Mouse (Mus musculus) kidney, embryonic 14.5 days (tissue): ENCODE measurements at regions not wholly inside any gene's neighbourhood (a gene's known extent, or its start where the extent isn't known, plus 50 kb on each side); places are given as distances from the start of the nearest gene placed in this dataset.

Source experiments
- ATAC-seq: fragments of 200-750 bp; cut with Nextera tagmentation; 2 replicates; pipeline ENCODE4 v1.8.0; 2017; ENCODE audit warnings: moderate number of reproducible peaks, mild to moderate bottlenecking, moderate TSS enrichment, moderate library complexity; ENCODE audit not compliant: low FRiP score, low TSS enrichment
- H3K27ac ChIP-seq: fragments of 300-500 bp; sonication (generic); 2 replicates; pipeline ENCODE4 v1.5.1; 2014; ENCODE audit warnings: low read depth, mild to moderate bottlenecking, low read length, moderate library complexity, mixed read lengths
- H3K27me3 ChIP-seq: fragments of 300-500 bp; sonication (generic); 2 replicates; pipeline ENCODE4 v1.6.1; 2014; ENCODE audit warnings: mild to moderate bottlenecking, low read length; ENCODE audit not compliant: control insufficient read depth, insufficient read depth
- H3K36me3 ChIP-seq: fragments of 300-500 bp; sonication (generic); 2 replicates; pipeline ENCODE4 v1.6.1; 2014; ENCODE audit warnings: low read length, mixed read lengths; ENCODE audit not compliant: control insufficient read depth, insufficient read depth
- H3K4me1 ChIP-seq: fragments of 300-500 bp; sonication (generic); 2 replicates; pipeline ENCODE4 v1.6.1; 2014; ENCODE audit warnings: low read length, mixed read lengths; ENCODE audit not compliant: control insufficient read depth, insufficient read depth
- H3K4me2 ChIP-seq: fragments of 300-500 bp; sonication (generic); replicated peaks from 2 replicates; pipeline ENCODE4 v1.6.1; 2014; ENCODE audit warnings: low read depth, mild to moderate bottlenecking, low read length
- H3K4me3 ChIP-seq: fragments of 300-500 bp; sonication (generic); 2 replicates; pipeline ENCODE4 v1.5.1; 2014; ENCODE audit warnings: mild to moderate bottlenecking, low read length
- H3K9ac ChIP-seq: fragments of 300-500 bp; sonication (generic); 2 replicates; pipeline ENCODE4 v1.6.1; 2014; ENCODE audit warnings: low read depth, mild to moderate bottlenecking, low read length, moderate library complexity
- H3K9me3 ChIP-seq: fragments of 300-500 bp; sonication (generic); 2 replicates; pipeline ENCODE4 v1.6.1; 2016; ENCODE audit warnings: low read length; ENCODE audit not compliant: control insufficient read depth
- WGBS: fragments of 180-500 bp; shearing (Covaris S2); extraction: QIAGEN DNeasy Blood & Tissue Kit; methylation state at CpG from one replicate; pipeline ENCODE4 v1.1.7; 2014; 5-methylcytosine and 5-hydroxymethylcytosine counted together

GRCm38 (mm10) chr1:30751138-30751907, 122.4 kb downstream of the Phf3 start:
- no peak for ATAC-seq
- H3K4me1 ChIP-seq: no peaks in the 10 kb centered on the region
- H3K36me3 ChIP-seq: no peaks in the 10 kb centered on the region
- no peaks in the 10 kb centered on the region for H3K27me3 ChIP-seq
- H3K9ac ChIP-seq: no peak overlapping the region
- no peaks in the 10 kb centered on the region for H3K9me3 ChIP-seq
- H3K4me3 ChIP-seq: no peak overlapping the region
- H3K4me2 ChIP-seq: no peak overlapping the region
- no peak overlapping the region for H3K27ac ChIP-seq
- WGBS: 76% methylated on average over 3 of the region's 3 CpGs

GRCm38 (mm10) chr1:30741955-30742354, 131.8 kb downstream of the Phf3 start:
- Histone ChIP-seq H3K4me3 (no peak overlapping the region), H3K9me3 (no peaks in the 10 kb centered on the region), H3K9ac (no peak overlapping the region), H3K4me1 (no peaks in the 10 kb centered on the region), H3K27ac (no peak overlapping the region), H3K36me3 (no peaks in the 10 kb centered on the region), H3K27me3 (no peaks in the 10 kb centered on the region), H3K4me2 (no peak overlapping the region)
- no peak for ATAC-seq

GRCm38 (mm10) chr1:30740831-30741230, 132.9 kb downstream of the Phf3 start:
- 64% methylated on average over 3 of the region's 3 CpGs for WGBS
- ATAC-seq: peak; percentile 52; the same call in 1 of the 2 replicates
- H3K9me3 ChIP-seq: no peaks in the 10 kb centered on the region

GRCm38 (mm10) chr1:30721519-30721918, 152.2 kb downstream of the Phf3 start:
- Histone ChIP-seq H3K4me3 (no peak overlapping the region), H3K9me3 (no peaks in the 10 kb centered on the region), H3K9ac (no peak overlapping the region), H3K27ac (no peak overlapping the region), H3K27me3 (no peaks in the 10 kb centered on the region), H3K4me1 (no peaks in the 10 kb centered on the region), H3K36me3 (no peaks in the 10 kb centered on the region), H3K4me2 (no peak overlapping the region)
- 59% methylated on average over 2 of the region's 2 CpGs for WGBS
- ATAC-seq: no peak

More at GRCm38 (mm10) chr1:30740831-30741230, 132.9 kb downstream of the Phf3 start:
- Histone ChIP-seq H3K4me2 (no peak overlapping the region), H3K27ac (no peak overlapping the region), H3K36me3 (no peaks in the 10 kb centered on the region), H3K4me1 (no peaks in the 10 kb centered on the region), H3K9ac (no peak overlapping the region), H3K27me3 (no peaks in the 10 kb centered on the region), H3K4me3 (no peak overlapping the region)

GRCm38 (mm10) chr1:30720829-30721228, 152.9 kb downstream of the Phf3 start:
- Histone ChIP-seq H3K27me3 (no peaks in the 10 kb centered on the region), H3K4me3 (no peak overlapping the region), H3K9me3 (no peaks in the 10 kb centered on the region), H3K4me2 (no peak overlapping the region), H3K9ac (no peak overlapping the region), H3K4me1 (no peaks in the 10 kb centered on the region), H3K27ac (no peak overlapping the region), H3K36me3 (no peaks in the 10 kb centered on the region)
- 85% methylated on average over 2 of the region's 2 CpGs for WGBS
- no peak for ATAC-seq

- no peak overlapping the region for H3K4me2 ChIP-seq
- no peak overlapping the region for H3K4me3 ChIP-seq
- no peaks in the 10 kb centered on the region for H3K4me1 ChIP-seq
- H3K36me3 ChIP-seq: no peaks in the 10 kb centered on the region
- H3K9me3 ChIP-seq: no peaks in the 10 kb centered on the region
- H3K27me3 ChIP-seq: no peaks in the 10 kb centered on the region
- H3K9ac ChIP-seq: no peak overlapping the region
- H3K27ac ChIP-seq: no peak overlapping the region
- 85% methylated on average over 5 of the region's 5 CpGs for WGBS
- no peak for ATAC-seq
Measured at GRCm38 (mm10) chr1:30718578-30718977, 155.1 kb downstream of the Phf3 start.

- WGBS: 56% methylated on average over 1 of the region's 1 CpGs
- Histone ChIP-seq H3K4me2 (no peak overlapping the region), H3K9me3 (no peaks in the 10 kb centered on the region), H3K4me3 (no peak overlapping the region), H3K4me1 (no peaks in the 10 kb centered on the region), H3K27me3 (no peaks in the 10 kb centered on the region), H3K27ac (no peak overlapping the region), H3K36me3 (no peaks in the 10 kb centered on the region), H3K9ac (no peak overlapping the region)
- ATAC-seq: no peak
Measured at GRCm38 (mm10) chr1:30716346-30716745, 157.4 kb downstream of the Phf3 start.

- Histone ChIP-seq H3K9ac (no peak overlapping the region), H3K4me3 (no peak overlapping the region), H3K27me3 (no peaks in the 10 kb centered on the region), H3K4me2 (no peak overlapping the region), H3K36me3 (no peaks in the 10 kb centered on the region), H3K9me3 (no peaks in the 10 kb centered on the region), H3K4me1 (no peaks in the 10 kb centered on the region), H3K27ac (no peak overlapping the region)
- no peak for ATAC-seq
- WGBS: 89% methylated on average over 3 of the region's 3 CpGs
Measured at GRCm38 (mm10) chr1:30701116-30701515, 172.6 kb downstream of the Phf3 start.

GRCm38 (mm10) chr1:30700399-30701081, 173.2 kb downstream of the Phf3 start:
- Histone ChIP-seq H3K27me3 (no peaks in the 10 kb centered on the region), H3K4me1 (no peaks in the 10 kb centered on the region), H3K4me3 (no peak overlapping the region), H3K9me3 (no peaks in the 10 kb centered on the region), H3K36me3 (no peaks in the 10 kb centered on the region), H3K4me2 (no peak overlapping the region), H3K27ac (no peak overlapping the region), H3K9ac (no peak overlapping the region)
- peak; percentile 52; the same call in 1 of the 2 replicates for ATAC-seq
- WGBS: 52% methylated on average over 10 of the region's 10 CpGs
